Mouse (Mus musculus) macrophage (primary cell): ENCODE data around the gene Alg13. TPM values are rescaled to one million over a fixed set of nuclear protein-coding genes. Genes with fewer than 3 reads are reported as not detected.

Experiments
- H3K27ac ChIP-seq: fragments of 350-480 bp; formaldehyde crosslinking; 2 replicates; pipeline ENCODE4 v1.9.0; 2021
- H3K36me3 ChIP-seq: fragments of 350-480 bp; formaldehyde crosslinking; 2 replicates; pipeline ENCODE4 v1.9.0; 2021; ENCODE audit errors: inconsistent target
- H3K4me3 ChIP-seq: fragments of 350-480 bp; formaldehyde crosslinking; 2 replicates; pipeline ENCODE4 v1.9.0; 2021; ENCODE audit errors: inconsistent target
- H3K79me2 ChIP-seq: fragments of 350-480 bp; formaldehyde crosslinking; 2 replicates; pipeline ENCODE4 v1.9.0; 2021; ENCODE audit errors: inconsistent target
- WGBS: methylation state at CpG from one replicate; pipeline ENCODE4 v1.1.7; 2026; ENCODE audit warnings: inconsistent platforms; ENCODE audit not compliant: missing documents; 5-methylcytosine and 5-hydroxymethylcytosine counted together
- polyA plus RNA-seq: library from polyadenylated mRNA; stranded (reverse); fragments of 250-400 nt; gene quantifications from 3 replicates; pipeline ENCODE4 v1.2.4, GENCODE M21; 2018; ENCODE audit warnings: inconsistent platforms
- total RNA-seq, 78 experiments: library from RNA; depleted of rRNA; stranded (reverse); fragments of 250-400 nt; gene quantifications; 1 replicate in 9 of 78; 2 replicates in 24 of 78; 3 replicates in 43 of 78; 4 replicates in 2 of 78; pipeline ENCODE4 v1.2.4; 2018; ENCODE audit warnings: inconsistent platforms in 56 of 78

The Alg13 gene
- total RNA-seq (2018; cell fraction: chromatin; rRNA removed) = 10 to 100 TPM; 10.5 to 82.8 (median 58.8) TPM
- 1 to 10 TPM; 4.7 to 9.9 (median 6.9) TPM for total RNA-seq (2018; cell fraction: cytosol; rRNA removed)
- 10 to 100 TPM; 12.0 to 64.0 (median 28.5) TPM for total RNA-seq (2018; cell fraction: nucleus; rRNA removed)
- 6.9 to 12.0 TPM (median 10.5 TPM) in 3 replicates for polyA plus RNA-seq

DNA sequence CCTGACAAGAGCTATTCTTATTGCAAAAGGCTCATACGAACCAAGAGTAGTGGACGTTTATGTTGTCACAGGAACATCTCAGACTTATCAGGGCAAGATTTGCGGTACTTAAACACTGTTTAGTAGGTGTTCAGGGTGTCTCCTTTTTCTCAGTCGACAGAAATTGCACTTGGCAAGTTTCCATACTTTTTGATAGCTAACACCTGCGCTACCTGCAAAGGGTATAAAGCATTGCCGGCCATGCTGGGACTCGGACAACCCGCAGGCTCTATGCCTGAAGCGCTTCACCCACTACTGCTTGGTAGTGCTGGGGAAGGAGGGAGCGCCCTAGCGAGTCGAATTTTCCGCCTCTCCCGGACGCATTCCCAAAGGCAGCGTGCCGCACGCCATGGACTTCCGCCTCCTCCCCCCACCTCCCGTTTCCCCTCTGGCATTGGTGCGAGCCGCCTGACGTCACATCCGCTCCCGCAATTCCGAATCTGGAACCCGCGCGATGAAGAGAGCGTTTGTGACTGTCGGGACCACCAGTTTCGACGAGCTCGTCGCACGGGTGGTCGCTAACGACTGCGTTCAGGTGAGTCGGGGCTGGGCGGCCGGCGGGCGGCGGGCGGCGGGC is at the start of gene Alg13:
Gene Alg13, plus strand, starts transcription at position 257 of the 616 bp plus-strand sequence.
- H3K36me3 ChIP-seq = no peaks in the 10 kb centered on the region
- H3K27ac ChIP-seq = peak within 1 kb of the TSS; percentile 5; the same call in 1 of the 2 replicates
- WGBS = 11% methylated on average over 41 of the region's 47 CpGs
- H3K4me3 ChIP-seq = peak within 1 kb of the TSS; percentile 51
- H3K79me2 ChIP-seq = no peaks in the 10 kb centered on the region; the same call in 1 of the 2 replicates

DNA sequence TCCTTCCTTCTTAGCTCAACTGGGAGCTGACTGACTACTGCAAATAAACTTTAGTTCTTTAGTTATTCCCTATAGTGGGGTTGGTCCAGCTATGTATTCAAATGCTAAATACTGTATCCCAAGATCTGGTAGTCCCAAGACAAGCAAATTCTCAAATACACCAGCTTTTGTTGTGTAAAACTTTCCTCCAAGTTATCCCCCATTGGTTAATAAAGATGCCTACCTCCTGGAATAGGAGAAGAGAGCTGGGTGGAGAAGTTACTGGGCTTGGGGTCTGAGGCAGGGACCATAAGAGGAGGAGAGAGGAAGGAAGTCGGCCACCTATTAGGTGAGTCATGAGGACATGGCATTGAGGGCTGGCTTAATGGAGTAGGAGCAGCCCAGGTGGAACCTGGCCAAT is 49.0 kb upstream of the Alg13 start:
- H3K36me3 ChIP-seq = no peaks in the 10 kb centered on the region
- WGBS = 67% methylated on average over 1 of the region's 1 CpGs
- no peaks in the 10 kb centered on the region for H3K79me2 ChIP-seq
- no peak overlapping the region for H3K27ac ChIP-seq
- no peak overlapping the region for H3K4me3 ChIP-seq

DNA sequence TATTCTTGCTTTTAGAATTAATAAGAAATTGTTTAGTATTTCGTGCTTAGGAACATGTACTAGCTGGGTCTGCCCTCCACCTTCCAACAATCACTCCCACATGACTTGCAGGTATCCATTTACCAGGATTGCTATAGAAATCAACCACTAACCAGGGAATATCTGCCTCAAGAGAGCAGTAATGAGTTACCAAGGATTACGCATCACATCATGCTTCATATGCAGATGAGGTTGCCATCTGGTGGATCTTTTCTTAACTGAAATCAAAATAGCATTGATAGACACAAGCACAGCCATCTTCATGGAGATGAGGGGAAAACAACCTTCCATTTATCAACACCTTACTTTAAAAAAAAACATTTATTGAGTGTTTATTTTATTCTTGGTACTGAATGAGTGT is 16.1 kb upstream of the Alg13 start:
- WGBS = 82% methylated on average over 2 of the region's 2 CpGs
- H3K36me3 ChIP-seq = no peaks in the 10 kb centered on the region
- no peak overlapping the region for H3K27ac ChIP-seq
- H3K4me3 ChIP-seq = no peak overlapping the region
- H3K79me2 ChIP-seq = no peaks in the 10 kb centered on the region

- Histone ChIP-seq H3K27ac (no peak overlapping the region), H3K79me2 (no peaks in the 10 kb centered on the region), H3K36me3 (no peaks in the 10 kb centered on the region), H3K4me3 (no peak overlapping the region)
- WGBS = 75% methylated on average over 2 of the region's 2 CpGs
Observed at GRCm38 (mm10) chrX:144305659-144306058, 11.9 kb upstream of the Alg13 start.

DNA sequence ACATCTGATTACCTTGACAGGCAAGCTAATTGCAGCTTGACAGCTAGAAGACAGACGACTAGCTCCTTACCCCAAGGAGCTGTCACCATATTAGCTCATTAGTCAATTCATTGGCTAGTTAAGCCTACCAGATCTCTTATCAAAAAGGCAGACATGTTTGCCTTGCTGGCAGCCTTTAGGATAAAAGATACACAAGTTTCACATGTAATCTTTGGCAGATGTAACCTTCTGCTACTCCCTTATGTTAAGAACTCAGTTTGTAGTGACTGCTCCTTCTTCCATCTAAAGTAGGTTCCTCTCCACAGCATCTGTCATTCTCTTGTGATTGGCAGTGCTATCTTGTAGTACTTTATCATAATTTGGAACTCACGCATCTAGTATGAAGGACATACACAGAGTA is 3.6 kb upstream of the Alg13 start:
- Histone ChIP-seq H3K79me2 (no peaks in the 10 kb centered on the region; the same call in 1 of the 2 replicates), H3K36me3 (no peaks in the 10 kb centered on the region), H3K27ac (no peak overlapping the region), H3K4me3 (no peak overlapping the region)
- WGBS = 78% methylated on average over 2 of the region's 2 CpGs

GRCm38 (mm10) chrX:144315028-144315427 is 2.6 kb upstream of the Alg13 start:
- Histone ChIP-seq H3K4me3 (no peak overlapping the region), H3K27ac (no peak overlapping the region), H3K79me2 (no peaks in the 10 kb centered on the region; the same call in 1 of the 2 replicates), H3K36me3 (no peaks in the 10 kb centered on the region)
- WGBS = 48% methylated on average over 3 of the region's 5 CpGs

DNA sequence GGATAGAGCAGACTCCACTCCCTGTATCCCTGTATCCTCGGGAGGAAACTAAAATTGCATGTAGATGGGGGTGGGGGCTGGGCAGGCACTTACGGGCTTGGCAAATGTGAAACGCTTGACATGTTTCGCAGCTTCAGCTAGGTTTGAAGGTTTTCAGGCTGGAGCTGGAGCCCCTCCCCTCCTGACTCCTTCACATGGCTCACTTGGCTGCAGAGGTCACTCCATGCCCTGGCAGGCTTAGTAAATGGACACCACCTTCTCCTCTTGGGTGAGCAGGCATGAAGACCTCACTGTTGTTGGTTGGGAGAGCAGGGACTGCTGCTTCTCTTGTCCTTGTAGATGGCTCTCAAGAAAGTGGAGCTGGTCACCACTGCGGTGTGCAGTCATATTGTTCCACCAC is 1.6 kb upstream of the Alg13 start:
- 84% methylated on average over 5 of the region's 5 CpGs for WGBS
- no peak overlapping the region for H3K4me3 ChIP-seq
- H3K27ac ChIP-seq = no peak overlapping the region
- H3K36me3 ChIP-seq = no peaks in the 10 kb centered on the region
- H3K79me2 ChIP-seq = no peaks in the 10 kb centered on the region; the same call in 1 of the 2 replicates

DNA sequence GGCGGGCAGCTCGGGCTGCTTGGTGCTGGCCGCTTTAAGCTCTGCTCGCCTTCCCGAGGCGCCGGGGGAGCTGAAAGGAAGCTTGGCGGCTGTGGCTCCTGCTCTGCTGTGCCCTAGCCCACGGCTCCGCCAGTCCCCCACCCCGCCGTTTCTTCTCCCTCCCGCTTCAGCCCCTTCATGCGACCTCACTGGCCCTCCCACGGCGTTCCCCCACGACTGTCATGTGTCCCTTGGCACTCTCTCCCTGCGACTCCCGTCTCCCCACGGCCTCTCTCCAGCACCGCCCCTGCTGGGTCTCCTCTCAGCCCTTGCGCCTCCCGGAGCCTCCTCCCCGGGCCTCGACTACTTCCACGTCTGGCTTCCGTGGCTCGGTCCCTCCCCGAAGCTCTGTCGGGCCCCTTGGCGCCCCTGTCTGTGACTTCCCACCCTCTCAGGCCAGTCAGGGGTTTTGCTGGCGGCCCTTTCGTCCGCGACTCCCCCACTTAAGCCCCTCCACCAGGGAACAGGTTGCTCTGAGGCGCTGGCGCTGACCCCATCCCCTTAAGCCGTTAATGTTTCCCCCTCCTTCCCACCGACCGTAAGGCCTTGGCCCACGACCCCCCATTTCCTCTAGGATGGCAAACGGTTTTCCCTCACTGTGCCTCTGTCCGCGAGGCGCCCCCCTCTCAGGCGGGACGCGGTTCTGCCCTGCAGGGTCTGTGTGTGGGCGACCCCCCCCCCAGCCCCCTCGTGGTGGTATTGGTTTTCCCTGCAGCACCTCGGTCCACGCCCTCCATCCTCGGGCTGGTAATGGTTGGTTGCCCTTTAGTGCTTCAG is 768 bp downstream of the Alg13 start:
- Histone ChIP-seq H3K27ac (peak overlapping the region; percentile 5; the same call in 1 of the 2 replicates), H3K4me3 (peak overlapping the region; percentile 51), H3K79me2 (no peaks in the 10 kb centered on the region; the same call in 1 of the 2 replicates), H3K36me3 (no peaks in the 10 kb centered on the region)
- 16% methylated on average over 41 of the region's 53 CpGs for WGBS

- no peak overlapping the region for H3K4me3 ChIP-seq
- 50% methylated on average over 4 of the region's 9 CpGs for WGBS
- no peak overlapping the region for H3K27ac ChIP-seq
- no peaks in the 10 kb centered on the region for H3K36me3 ChIP-seq
- no peaks in the 10 kb centered on the region; the same call in 1 of the 2 replicates for H3K79me2 ChIP-seq
Observed at GRCm38 (mm10) chrX:144319366-144319765, 1.8 kb downstream of the Alg13 start.

- no peak overlapping the region for H3K27ac ChIP-seq
- H3K36me3 ChIP-seq = no peaks in the 10 kb centered on the region
- no peak overlapping the region for H3K4me3 ChIP-seq
- no peaks in the 10 kb centered on the region for H3K79me2 ChIP-seq
Observed at GRCm38 (mm10) chrX:144325375-144325774, 7.8 kb downstream of the Alg13 start.

DNA sequence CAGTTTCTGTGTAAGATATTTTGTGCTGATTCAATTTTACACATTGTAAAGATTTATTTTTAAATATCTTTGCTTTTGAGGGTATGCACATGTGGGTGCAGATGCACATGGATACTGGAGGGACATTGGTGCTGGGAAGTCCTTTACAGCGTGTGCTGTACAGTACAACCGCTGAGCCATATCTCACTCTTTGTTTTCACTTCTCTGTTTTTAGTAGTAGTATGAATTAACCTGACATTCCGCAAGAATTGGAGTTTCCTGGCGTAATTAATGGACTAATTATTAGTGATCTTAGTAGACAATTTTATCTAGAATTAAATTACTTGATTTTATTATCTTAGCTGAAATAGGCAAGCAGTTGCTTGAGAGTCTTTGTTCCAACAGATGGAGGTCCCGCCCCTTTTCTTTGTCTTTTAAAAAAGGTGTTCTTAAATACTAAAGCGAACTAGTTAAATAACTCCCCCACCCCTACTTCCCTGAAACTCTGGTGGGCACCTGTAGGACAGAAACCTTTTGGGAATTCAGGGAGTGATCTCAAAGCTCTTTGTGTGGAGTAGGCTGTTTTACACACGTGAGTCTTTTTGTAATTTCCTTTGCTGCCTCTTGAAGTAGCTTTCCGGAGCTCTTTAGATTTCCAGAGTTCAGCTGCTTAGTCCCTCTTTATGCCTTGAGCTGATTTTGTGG is 17.9 kb downstream of the Alg13 start:
- H3K36me3 ChIP-seq = no peaks in the 10 kb centered on the region
- no peak overlapping the region for H3K27ac ChIP-seq
- H3K4me3 ChIP-seq = no peak overlapping the region
- no peaks in the 10 kb centered on the region for H3K79me2 ChIP-seq
- 79% methylated on average over 8 of the region's 8 CpGs for WGBS

DNA sequence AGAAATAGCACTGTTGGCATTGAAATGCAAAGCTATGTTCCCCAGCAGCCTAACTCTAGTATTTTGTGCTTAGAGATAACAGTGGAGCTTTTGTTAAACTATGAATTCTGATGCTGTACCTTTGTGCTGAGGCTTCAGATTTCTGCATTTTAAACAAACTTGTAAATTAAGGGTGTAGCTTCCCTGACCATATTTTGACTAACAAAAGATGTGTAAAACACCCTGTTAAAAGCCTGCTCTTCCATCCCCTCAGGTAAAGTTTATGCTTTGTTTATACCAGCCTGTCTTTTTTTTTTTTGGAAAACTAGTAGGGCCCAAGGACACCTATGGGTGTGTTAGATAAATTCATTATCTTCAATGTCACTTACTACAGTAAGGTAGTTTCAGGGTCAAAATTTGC is 20.3 kb downstream of the Alg13 start:
- H3K27ac ChIP-seq = no peak overlapping the region
- no peaks in the 10 kb centered on the region for H3K79me2 ChIP-seq
- H3K4me3 ChIP-seq = no peak overlapping the region
- no peaks in the 10 kb centered on the region for H3K36me3 ChIP-seq

GRCm38 (mm10) chrX:144338355-144338754 is 20.8 kb downstream of the Alg13 start:
- Histone ChIP-seq H3K79me2 (no peaks in the 10 kb centered on the region), H3K27ac (no peak overlapping the region), H3K4me3 (no peak overlapping the region), H3K36me3 (no peaks in the 10 kb centered on the region)

GRCm38 (mm10) chrX:144374196-144374595 is 56.6 kb downstream of the Alg13 start:
- 88% methylated on average over 2 of the region's 2 CpGs for WGBS
- Histone ChIP-seq H3K36me3 (no peaks in the 10 kb centered on the region), H3K79me2 (no peaks in the 10 kb centered on the region), H3K4me3 (no peak overlapping the region), H3K27ac (no peak overlapping the region)

DNA sequence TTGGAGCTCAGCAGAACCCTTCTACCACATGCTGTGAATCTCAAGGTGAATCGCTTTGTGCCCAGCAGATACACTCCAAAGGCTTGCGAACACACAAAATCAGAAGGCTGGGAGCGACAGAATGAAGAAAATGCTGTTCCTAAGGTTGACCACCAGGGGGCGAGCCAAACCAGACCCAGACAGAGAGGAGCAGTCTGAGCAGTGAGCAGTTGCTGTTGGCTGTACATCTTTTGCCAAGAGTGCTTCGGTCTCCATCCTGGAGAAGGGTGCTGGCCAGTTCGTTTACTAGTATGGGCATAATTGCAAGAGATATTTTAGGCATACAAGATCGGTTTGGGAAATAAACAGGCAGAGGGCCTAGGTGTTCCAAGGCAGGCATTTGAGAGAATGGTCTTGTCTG is 85.9 kb downstream of the Alg13 start:
- no peaks in the 10 kb centered on the region for H3K79me2 ChIP-seq
- whole genome bisulfite sequencing = 26% methylated on average over 6 of the region's 7 CpGs
- H3K36me3 ChIP-seq = no peaks in the 10 kb centered on the region
- H3K4me3 ChIP-seq = no peak overlapping the region
- no peak overlapping the region for H3K27ac ChIP-seq
